In genomic region chr7:76971334-76971733, GRCm38 (mm10) we compare ENCODE assay signal across 7 mouse cellular contexts.
DNase-seq lines count a peak whose midpoint lies in the region; ATAC-seq and TF ChIP-seq lines count a peak whose summit lies in the region.

No protein-coding gene starts in this region.

- H3K36me3 ChIP-seq in heart, embryonic 12.5 days, result no peaks in the 10 kb centered on the region

- no peak overlapping the region for H3K4me3 ChIP-seq in layer of hippocampus, adult 2 months
- H3K4me3 ChIP-seq in heart, embryonic 12.5 days, result no peak overlapping the region

- ATAC-seq in hematopoietic stem cell, adult 5-6 weeks (replicated peaks in 1 of 2; ENCODE audit: insufficient read depth in 1 of 2, low FRiP score in 2 of 2, low TSS enrichment in 1 of 2, low read depth in 1 of 2, poor library complexity in 2 of 2, severe bottlenecking in 2 of 2), result peak; percentile 42 to 69; a peak in 2 of 4 replicates
- ATAC-seq in heart, embryonic 12.5 days (ENCODE audit: insufficient number of reproducible peaks, low FRiP score), result no peak

- 13% methylated on average over 3 of the region's 3 CpGs for WGBS in heart, embryonic 12.5 days

- no peak overlapping the region for H3K27ac ChIP-seq in layer of hippocampus, adult 2 months
- H3K27ac ChIP-seq in heart, embryonic 12.5 days (ENCODE audit: poor library complexity, severe bottlenecking), result no peak overlapping the region

- no peaks in the 10 kb centered on the region for H3K9me3 ChIP-seq in heart, embryonic 12.5 days (replicated peaks)

- no peaks in the 10 kb centered on the region for H3K27me3 ChIP-seq in heart, embryonic 12.5 days (replicated peaks)

- TF ChIP-seq CTCF in layer of hippocampus, adult 2 months (conservative IDR thresholded peaks at IDR 0.05), result peak; percentile 80

- H3K4me1 ChIP-seq in heart, embryonic 12.5 days (replicated peaks), result no peaks in the 10 kb centered on the region

- H3K9ac ChIP-seq in heart, embryonic 12.5 days, result no peak overlapping the region

- no peak overlapping the region for H3K4me2 ChIP-seq in heart, embryonic 12.5 days

- peak; percentile 2 to 9 for DNase-seq in layer of hippocampus, adult 2 months (ENCODE audit: low spot score in 2 of 2)
- no peak for DNase-seq in layer of hippocampus, adult 11-12 months (ENCODE audit: low spot score)
- DNase-seq in ES-CJ7 (ENCODE audit: low read depth, low spot score), result peak; percentile 22
- peak; percentile 15 to 23 for DNase-seq in adrenal gland, adult 18-20 months (ENCODE audit: low spot score in 2 of 2)
- no peak for DNase-seq in ovary, postnatal 14 days (ENCODE audit: low spot score)

Comparison
In these comparisons a context has a peak if more than half of its experiments do, and no peak if none do; other contexts are left out.
1. DNase-seq: peak in layer of hippocampus, adult 2 months (2 of 2), ES-CJ7 (single experiment) and adrenal gland, adult 18-20 months (2 of 2); none in layer of hippocampus, adult 11-12 months (single experiment) and ovary, postnatal 14 days (single experiment).